Mouse (Mus musculus) hindbrain, embryonic 13.5 days (tissue): ENCODE measurements around the gene Prune1. TPM values are rescaled to one million over a fixed set of nuclear protein-coding genes. Genes with fewer than 3 reads are reported as not detected.

Source experiments
- ATAC-seq: fragments of 200-750 bp; cut with Nextera tagmentation; 2 replicates; pipeline ENCODE4 v1.8.0; 2017; ENCODE audit warnings: moderate TSS enrichment; ENCODE audit not compliant: low FRiP score
- H3K27ac ChIP-seq: fragments of 300-500 bp; sonication (generic); 2 replicates; pipeline ENCODE4 v1.5.1; 2015; ENCODE audit warnings: inconsistent platforms, mild to moderate bottlenecking, moderate library complexity
- H3K27me3 ChIP-seq: fragments of 300-500 bp; sonication (generic); 2 replicates; pipeline ENCODE4 v1.6.1; 2015; ENCODE audit warnings: mild to moderate bottlenecking, inconsistent platforms
- H3K36me3 ChIP-seq: fragments of 300-500 bp; sonication (generic); 2 replicates; pipeline ENCODE4 v1.6.1; 2015; ENCODE audit warnings: mild to moderate bottlenecking, inconsistent platforms
- H3K4me1 ChIP-seq: fragments of 300-500 bp; sonication (generic); replicated peaks from 2 replicates; pipeline ENCODE4 v1.6.1; 2015; ENCODE audit warnings: inconsistent platforms
- H3K4me2 ChIP-seq: fragments of 300-500 bp; sonication (generic); 2 replicates; pipeline ENCODE4 v1.6.1; 2015; ENCODE audit warnings: inconsistent platforms, mild to moderate bottlenecking, moderate library complexity
- H3K4me3 ChIP-seq: fragments of 300-500 bp; sonication (generic); 2 replicates; pipeline ENCODE4 v1.5.1; 2015; ENCODE audit warnings: mild to moderate bottlenecking, inconsistent platforms
- H3K9ac ChIP-seq: fragments of 300-500 bp; sonication (generic); 2 replicates; pipeline ENCODE4 v1.6.1; 2015; ENCODE audit warnings: mild to moderate bottlenecking, inconsistent platforms
- H3K9me3 ChIP-seq: fragments of 300-500 bp; sonication (generic); 2 replicates; pipeline ENCODE4 v1.6.1; 2016; ENCODE audit warnings: inconsistent platforms
- WGBS: fragments of 180-500 bp; shearing (Covaris S2); methylation state at CpG from one replicate; pipeline ENCODE4 v1.1.7; 2015; 5-methylcytosine and 5-hydroxymethylcytosine counted together
- polyA plus RNA-seq: library from polyadenylated mRNA; unstranded; fragments of >200 nt; fragmentation: Nextera tagmentation; extraction: Ambion mirVana; gene quantifications from 2 replicates; pipeline ENCODE4 v1.2.1, GENCODE M21; 2015

Prune1 gene
- polyA plus RNA-seq, 1 experiment from 2014 or later = 50.3 TPM

GRCm38 (mm10) chr3:95229781-95230494, 51.9 kb downstream of the Prune1 start:
- Histone ChIP-seq H3K27ac (peak overlapping the region; percentile 99), H3K4me2 (peak overlapping the region; percentile 88), H3K36me3 (peaks cover 45% of the 10 kb centered on the region), H3K4me3 (peak overlapping the region; percentile 88), H3K9ac (peak overlapping the region; percentile 95), H3K9me3 (no peaks in the 10 kb centered on the region), H3K27me3 (no peaks in the 10 kb centered on the region), H3K4me1 (peaks cover 54% of the 10 kb centered on the region)
- under 1% methylated on average over 13 of the region's 13 CpGs for WGBS
- peak; percentile 2; the same call in 1 of the 2 replicates for ATAC-seq

- H3K4me3 ChIP-seq = peak overlapping the region; percentile 88
- no peaks in the 10 kb centered on the region for H3K9me3 ChIP-seq
- peak overlapping the region; percentile 99 for H3K27ac ChIP-seq
- WGBS = under 1% methylated on average over 43 of the region's 43 CpGs
- peak overlapping the region; percentile 88 for H3K4me2 ChIP-seq
- peaks cover 62% of the 10 kb centered on the region for H3K4me1 ChIP-seq
- H3K9ac ChIP-seq = peak overlapping the region; percentile 95
- H3K27me3 ChIP-seq = no peaks in the 10 kb centered on the region
- peak; percentile 18; the same call in 1 of the 2 replicates for ATAC-seq
- peaks cover 42% of the 10 kb centered on the region for H3K36me3 ChIP-seq
Measured at GRCm38 (mm10) chr3:95228894-95229780, 52.7 kb downstream of the Prune1 start.

GRCm38 (mm10) chr3:95228148-95228893, 53.6 kb downstream of the Prune1 start, which contains the start of gene Cdc42se1:
Gene Cdc42se1 (plus strand): TSS chr3:95228732.
- peaks cover 42% of the 10 kb centered on the region for H3K36me3 ChIP-seq
- no peaks in the 10 kb centered on the region for H3K9me3 ChIP-seq
- WGBS = under 1% methylated on average over 64 of the region's 64 CpGs
- peak; percentile 91 for ATAC-seq
- H3K4me3 ChIP-seq = peak within 1 kb of the TSS; percentile 88
- H3K4me2 ChIP-seq = peak within 1 kb of the TSS; percentile 88
- H3K27me3 ChIP-seq = no peaks in the 10 kb centered on the region
- H3K27ac ChIP-seq = peak within 1 kb of the TSS; percentile 99
- H3K4me1 ChIP-seq = peaks cover 65% of the 10 kb centered on the region
- H3K9ac ChIP-seq = peak within 1 kb of the TSS; percentile 95

- no peak for ATAC-seq
- H3K4me1 ChIP-seq = peaks cover 70% of the 10 kb centered on the region
- no peaks in the 10 kb centered on the region for H3K27me3 ChIP-seq
- H3K9me3 ChIP-seq = no peaks in the 10 kb centered on the region
- H3K4me2 ChIP-seq = peak overlapping the region; percentile 88
- peak overlapping the region; percentile 88 for H3K4me3 ChIP-seq
- 13% methylated on average over 1 of the region's 1 CpGs for WGBS
- H3K27ac ChIP-seq = peak overlapping the region; percentile 99
- peak overlapping the region; percentile 95 for H3K9ac ChIP-seq
- peaks cover 42% of the 10 kb centered on the region for H3K36me3 ChIP-seq
Measured at GRCm38 (mm10) chr3:95227214-95227613, 54.7 kb downstream of the Prune1 start.

- WGBS = 27% methylated on average over 6 of the region's 6 CpGs
Measured at GRCm38 (mm10) chr3:95224295-95224694, 57.6 kb downstream of the Prune1 start.

GRCm38 (mm10) chr3:95223041-95223440, 58.8 kb downstream of the Prune1 start:
- WGBS = 97% methylated on average over 2 of the region's 2 CpGs
- no peak overlapping the region for H3K27ac ChIP-seq
- H3K4me2 ChIP-seq = no peak overlapping the region
- no peak overlapping the region for H3K4me3 ChIP-seq
- no peaks in the 10 kb centered on the region for H3K27me3 ChIP-seq
- no peaks in the 10 kb centered on the region for H3K9me3 ChIP-seq
- no peak for ATAC-seq
- H3K4me1 ChIP-seq = peaks cover 49% of the 10 kb centered on the region
- no peak overlapping the region for H3K9ac ChIP-seq
- peaks cover 68% of the 10 kb centered on the region for H3K36me3 ChIP-seq

More at GRCm38 (mm10) chr3:95224295-95224694, 57.6 kb downstream of the Prune1 start:
- peak overlapping the region; percentile 24; the same call in 1 of the 2 replicates for H3K9ac ChIP-seq
- no peaks in the 10 kb centered on the region for H3K27me3 ChIP-seq
- H3K4me1 ChIP-seq = peaks cover 45% of the 10 kb centered on the region
- no peak overlapping the region for H3K27ac ChIP-seq
- H3K36me3 ChIP-seq = peaks cover 59% of the 10 kb centered on the region
- H3K9me3 ChIP-seq = no peaks in the 10 kb centered on the region
- peak overlapping the region; percentile 36 for H3K4me2 ChIP-seq
- no peak for ATAC-seq
- peak overlapping the region; percentile 17; the same call in 1 of the 2 replicates for H3K4me3 ChIP-seq

GRCm38 (mm10) chr3:95218466-95219137, 63.3 kb downstream of the Prune1 start:
- H3K36me3 ChIP-seq = peaks cover 66% of the 10 kb centered on the region
- peak overlapping the region; percentile 71; the same call in 1 of the 2 replicates for H3K4me3 ChIP-seq
- 77% methylated on average over 6 of the region's 6 CpGs for WGBS

GRCm38 (mm10) chr3:95217255-95218134, 64.4 kb downstream of the Prune1 start, which contains the start of gene Gabpb2:
Gene Gabpb2 (minus strand): TSS chr3:95217916.
- Histone ChIP-seq H3K4me2 (peak within 1 kb of the TSS; percentile 65), H3K9me3 (no peaks in the 10 kb centered on the region), H3K4me3 (peak within 1 kb of the TSS; percentile 71), H3K4me1 (peaks cover 26% of the 10 kb centered on the region), H3K36me3 (peaks cover 55% of the 10 kb centered on the region), H3K27ac (peak within 1 kb of the TSS; percentile 96), H3K9ac (peak within 1 kb of the TSS; percentile 90), H3K27me3 (no peaks in the 10 kb centered on the region)
- WGBS = under 1% methylated on average over 56 of the region's 56 CpGs
- ATAC-seq = peak; percentile 92

More at GRCm38 (mm10) chr3:95218466-95219137, 63.3 kb downstream of the Prune1 start:
- no peaks in the 10 kb centered on the region for H3K9me3 ChIP-seq
- H3K27ac ChIP-seq = peak overlapping the region; percentile 96; the same call in 1 of the 2 replicates
- peaks cover 35% of the 10 kb centered on the region for H3K4me1 ChIP-seq
- peak overlapping the region; percentile 65 for H3K4me2 ChIP-seq
- no peak overlapping the region for H3K9ac ChIP-seq
- H3K27me3 ChIP-seq = no peaks in the 10 kb centered on the region
- ATAC-seq = no peak

GRCm38 (mm10) chr3:95216655-95217254, 65.1 kb downstream of the Prune1 start:
- no peak for ATAC-seq
- H3K4me1 ChIP-seq = peaks cover 24% of the 10 kb centered on the region
- peak overlapping the region; percentile 65 for H3K4me2 ChIP-seq
- 24% methylated on average over 4 of the region's 4 CpGs for WGBS
- peak overlapping the region; percentile 90; the same call in 1 of the 2 replicates for H3K9ac ChIP-seq
- H3K27ac ChIP-seq = peak overlapping the region; percentile 96
- H3K36me3 ChIP-seq = peaks cover 57% of the 10 kb centered on the region
- no peaks in the 10 kb centered on the region for H3K27me3 ChIP-seq
- peak overlapping the region; percentile 71 for H3K4me3 ChIP-seq
- no peaks in the 10 kb centered on the region for H3K9me3 ChIP-seq

GRCm38 (mm10) chr3:95213609-95213975, 68.3 kb downstream of the Prune1 start:
- Histone ChIP-seq H3K4me3 (no peak overlapping the region), H3K9ac (no peak overlapping the region), H3K4me2 (no peak overlapping the region), H3K36me3 (peaks cover 30% of the 10 kb centered on the region), H3K27ac (no peak overlapping the region), H3K9me3 (no peaks in the 10 kb centered on the region), H3K4me1 (peaks cover 19% of the 10 kb centered on the region), H3K27me3 (no peaks in the 10 kb centered on the region)
- no peak for ATAC-seq
- 98% methylated on average over 1 of the region's 1 CpGs for WGBS
